Mouse (Mus musculus) intestine, embryonic 15.5 days (tissue): ENCODE measurements around the gene Sla2. TPM values are rescaled to one million over a fixed set of nuclear protein-coding genes. Genes with fewer than 3 reads are reported as not detected.
"Not testable (repeated sequence)": the region's sequence is repeated elsewhere in the genome, so short reads cannot be mapped to it uniquely, and the experiment has no call there.

Experiments used
- ATAC-seq: fragments of 200-750 bp; cut with Nextera tagmentation; 2 replicates; pipeline ENCODE4 v1.8.0; 2017; ENCODE audit warnings: moderate TSS enrichment, moderate library complexity
- H3K27ac ChIP-seq: fragments of 300-500 bp; sonication (generic); 2 replicates; pipeline ENCODE4 v1.5.1; 2015; ENCODE audit warnings: mild to moderate bottlenecking, inconsistent platforms
- H3K27me3 ChIP-seq: fragments of 300-500 bp; sonication (generic); replicated peaks from 2 replicates; pipeline ENCODE4 v1.6.1; 2015; ENCODE audit warnings: inconsistent platforms
- H3K36me3 ChIP-seq: fragments of 300-500 bp; sonication (generic); 2 replicates; pipeline ENCODE4 v1.6.1; 2015; ENCODE audit warnings: inconsistent platforms
- H3K4me1 ChIP-seq: fragments of 300-500 bp; sonication (generic); replicated peaks from 2 replicates; pipeline ENCODE4 v1.6.1; 2015; ENCODE audit warnings: inconsistent platforms
- H3K4me2 ChIP-seq: fragments of 300-500 bp; sonication (generic); replicated peaks from 2 replicates; pipeline ENCODE4 v1.6.1; 2015; ENCODE audit warnings: mild to moderate bottlenecking, inconsistent platforms
- H3K4me3 ChIP-seq: fragments of 300-500 bp; sonication (generic); replicated peaks from 2 replicates; pipeline ENCODE4 v1.5.1; 2015; ENCODE audit warnings: inconsistent platforms
- H3K9ac ChIP-seq: fragments of 300-500 bp; sonication (generic); 2 replicates; pipeline ENCODE4 v1.6.1; 2015; ENCODE audit warnings: inconsistent platforms
- H3K9me3 ChIP-seq: fragments of 300-500 bp; sonication (generic); 2 replicates; pipeline ENCODE4 v1.6.1; 2016; ENCODE audit warnings: inconsistent platforms
- WGBS: fragments of 180-500 bp; shearing (Covaris S2); methylation state at CpG from one replicate; pipeline ENCODE4 v1.1.7; 2015; 5-methylcytosine and 5-hydroxymethylcytosine counted together
- polyA plus RNA-seq: library from polyadenylated mRNA; unstranded; fragments of >200 nt; fragmentation: Nextera tagmentation; extraction: Ambion mirVana; gene quantifications from 2 replicates; pipeline ENCODE4 v1.2.1, GENCODE M21; 2015

Gene Sla2
- polyA plus RNA-seq, 1 experiment from 2014 or later = 0.53 TPM

GRCm38 (mm10) chr2:156897034-156897433, 10.0 kb upstream of the Sla2 start:
- H3K4me2 ChIP-seq = no peak overlapping the region
- H3K36me3 ChIP-seq = no peaks in the 10 kb centered on the region
- H3K4me3 ChIP-seq = no peak overlapping the region
- no peaks in the 10 kb centered on the region for H3K27me3 ChIP-seq
- H3K4me1 ChIP-seq = 0 out of 2 replicates have a peak, but pooled peaks cover 2% of the 10 kb centered on the region
- H3K27ac ChIP-seq = no peak overlapping the region
- no peak for ATAC-seq
- no peak overlapping the region for H3K9ac ChIP-seq
- 78% methylated on average over 9 of the region's 9 CpGs for WGBS
- no peaks in the 10 kb centered on the region for H3K9me3 ChIP-seq

- WGBS = 64% methylated on average over 9 of the region's 9 CpGs
- Histone ChIP-seq H3K4me3 (no peak overlapping the region), H3K27me3 (no peaks in the 10 kb centered on the region), H3K4me2 (no peak overlapping the region), H3K9me3 (no peaks in the 10 kb centered on the region), H3K36me3 (no peaks in the 10 kb centered on the region), H3K27ac (no peak overlapping the region), H3K9ac (no peak overlapping the region), H3K4me1 (0 out of 2 replicates have a peak, but pooled peaks cover 2% of the 10 kb centered on the region)
- no peak for ATAC-seq
Observed at GRCm38 (mm10) chr2:156896384-156896914, 9.5 kb upstream of the Sla2 start.

GRCm38 (mm10) chr2:156894496-156895265, 7.7 kb upstream of the Sla2 start:
- Histone ChIP-seq H3K4me2 (no peak overlapping the region), H3K9ac (no peak overlapping the region), H3K4me1 (0 out of 2 replicates have a peak, but pooled peaks cover 2% of the 10 kb centered on the region), H3K27ac (no peak overlapping the region), H3K4me3 (no peak overlapping the region), H3K9me3 (no peaks in the 10 kb centered on the region), H3K27me3 (no peaks in the 10 kb centered on the region), H3K36me3 (no peaks in the 10 kb centered on the region)
- WGBS = 59% methylated on average over 15 of the region's 15 CpGs
- peak; percentile 51; the same call in 1 of the 2 replicates for ATAC-seq

GRCm38 (mm10) chr2:156892821-156893220, 5.8 kb upstream of the Sla2 start:
- Histone ChIP-seq H3K36me3 (no peaks in the 10 kb centered on the region), H3K27me3 (no peaks in the 10 kb centered on the region), H3K27ac (no peak overlapping the region), H3K9ac (no peak overlapping the region), H3K4me2 (no peak overlapping the region), H3K4me1 (0 out of 2 replicates have a peak, but pooled peaks cover 2% of the 10 kb centered on the region), H3K9me3 (no peaks in the 10 kb centered on the region), H3K4me3 (no peak overlapping the region)
- 78% methylated on average over 6 of the region's 6 CpGs for WGBS
- no peak for ATAC-seq

- H3K4me2 ChIP-seq = no peak overlapping the region
- H3K4me1 ChIP-seq = 0 out of 2 replicates have a peak, but pooled peaks cover 2% of the 10 kb centered on the region
- H3K36me3 ChIP-seq = no peaks in the 10 kb centered on the region
- no peak overlapping the region for H3K4me3 ChIP-seq
- no peak overlapping the region for H3K27ac ChIP-seq
- WGBS = 42% methylated on average over 3 of the region's 3 CpGs
- H3K9me3 ChIP-seq = no peaks in the 10 kb centered on the region
- ATAC-seq = no peak
- H3K27me3 ChIP-seq = no peaks in the 10 kb centered on the region
- no peak overlapping the region for H3K9ac ChIP-seq
Observed at GRCm38 (mm10) chr2:156892240-156892639, 5.2 kb upstream of the Sla2 start.

- Histone ChIP-seq H3K9me3 (no peaks in the 10 kb centered on the region), H3K27ac (no peak overlapping the region), H3K4me2 (no peak overlapping the region), H3K36me3 (no peaks in the 10 kb centered on the region), H3K4me3 (no peak overlapping the region), H3K4me1 (no peaks in the 10 kb centered on the region), H3K27me3 (no peaks in the 10 kb centered on the region), H3K9ac (no peak overlapping the region)
- no peak for ATAC-seq
- WGBS = 65% methylated on average over 3 of the region's 3 CpGs
Observed at GRCm38 (mm10) chr2:156888490-156888889, 1.5 kb upstream of the Sla2 start.

- ATAC-seq = no peak
- no peak overlapping the region for H3K27ac ChIP-seq
- H3K9ac ChIP-seq = no peak overlapping the region
- no peaks in the 10 kb centered on the region for H3K4me1 ChIP-seq
- no peaks in the 10 kb centered on the region for H3K36me3 ChIP-seq
- WGBS = 77% methylated on average over 10 of the region's 10 CpGs
- H3K27me3 ChIP-seq = no peaks in the 10 kb centered on the region
- no peaks in the 10 kb centered on the region for H3K9me3 ChIP-seq
- H3K4me3 ChIP-seq = no peak overlapping the region
- H3K4me2 ChIP-seq = no peak overlapping the region
Observed at GRCm38 (mm10) chr2:156886084-156886631, 834 bp downstream of the Sla2 start.

- not testable (repeated sequence) for H3K4me3 ChIP-seq, H3K36me3 ChIP-seq, H3K9ac ChIP-seq, H3K4me2 ChIP-seq, H3K4me1 ChIP-seq, ATAC-seq, H3K27me3 ChIP-seq, H3K27ac ChIP-seq, H3K9me3 ChIP-seq
- 70% methylated on average over 2 of the region's 2 CpGs for WGBS
Observed at GRCm38 (mm10) chr2:156885666-156886065, 1.3 kb downstream of the Sla2 start.

GRCm38 (mm10) chr2:156884396-156885211, 2.4 kb downstream of the Sla2 start:
- no peak overlapping the region for H3K4me3 ChIP-seq
- WGBS = 82% methylated on average over 10 of the region's 10 CpGs
- no peaks in the 10 kb centered on the region for H3K9me3 ChIP-seq
- H3K4me1 ChIP-seq = no peaks in the 10 kb centered on the region
- no peak overlapping the region for H3K4me2 ChIP-seq
- no peaks in the 10 kb centered on the region for H3K36me3 ChIP-seq
- peak; percentile 43; the same call in 1 of the 2 replicates for ATAC-seq
- H3K27ac ChIP-seq = no peak overlapping the region
- H3K27me3 ChIP-seq = no peaks in the 10 kb centered on the region
- H3K9ac ChIP-seq = no peak overlapping the region

GRCm38 (mm10) chr2:156882431-156883001, 4.5 kb downstream of the Sla2 start:
- H3K4me1 ChIP-seq = peaks cover 5% of the 10 kb centered on the region; the same call in 1 of the 2 replicates
- no peak overlapping the region for H3K27ac ChIP-seq
- H3K36me3 ChIP-seq = no peaks in the 10 kb centered on the region
- 34% methylated on average over 10 of the region's 10 CpGs for WGBS
- no peak overlapping the region for H3K4me3 ChIP-seq
- H3K27me3 ChIP-seq = no peaks in the 10 kb centered on the region
- no peak overlapping the region for H3K4me2 ChIP-seq
- ATAC-seq = peak; percentile 66; the same call in 1 of the 2 replicates
- no peaks in the 10 kb centered on the region for H3K9me3 ChIP-seq
- H3K9ac ChIP-seq = no peak overlapping the region

- 76% methylated on average over 3 of the region's 3 CpGs for WGBS
- no peak overlapping the region for H3K27ac ChIP-seq
- no peaks in the 10 kb centered on the region for H3K9me3 ChIP-seq
- no peaks in the 10 kb centered on the region for H3K27me3 ChIP-seq
- no peak overlapping the region for H3K4me2 ChIP-seq
- no peak for ATAC-seq
- peaks cover 5% of the 10 kb centered on the region; the same call in 1 of the 2 replicates for H3K4me1 ChIP-seq
- H3K36me3 ChIP-seq = peaks cover 4% of the 10 kb centered on the region; the same call in 1 of the 2 replicates
- no peak overlapping the region for H3K9ac ChIP-seq
- H3K4me3 ChIP-seq = no peak overlapping the region
Observed at GRCm38 (mm10) chr2:156879541-156879940, 7.5 kb downstream of the Sla2 start.

GRCm38 (mm10) chr2:156877726-156878125, 9.3 kb downstream of the Sla2 start:
- Histone ChIP-seq H3K27ac (no peak overlapping the region), H3K27me3 (no peaks in the 10 kb centered on the region), H3K9me3 (no peaks in the 10 kb centered on the region), H3K9ac (no peak overlapping the region), H3K4me1 (peaks cover 5% of the 10 kb centered on the region; the same call in 1 of the 2 replicates), H3K4me2 (no peak overlapping the region), H3K36me3 (peaks cover 15% of the 10 kb centered on the region), H3K4me3 (no peak overlapping the region)
- 55% methylated on average over 9 of the region's 9 CpGs for WGBS
- no peak for ATAC-seq
